Mouse (Mus musculus): ENCODE measurements around the gene Tbc1d7. TPM values are rescaled to one million over a fixed set of nuclear protein-coding genes. Genes with fewer than 3 reads are reported as not detected.
A peak's percentile ranks its signal among the peaks of the same experiment; 100 is the strongest.

Gene Tbc1d7
- total and polyA plus RNA-seq, 3 experiments, result 9.4 to 82.5 (median 11.6) TPM

DNA sequence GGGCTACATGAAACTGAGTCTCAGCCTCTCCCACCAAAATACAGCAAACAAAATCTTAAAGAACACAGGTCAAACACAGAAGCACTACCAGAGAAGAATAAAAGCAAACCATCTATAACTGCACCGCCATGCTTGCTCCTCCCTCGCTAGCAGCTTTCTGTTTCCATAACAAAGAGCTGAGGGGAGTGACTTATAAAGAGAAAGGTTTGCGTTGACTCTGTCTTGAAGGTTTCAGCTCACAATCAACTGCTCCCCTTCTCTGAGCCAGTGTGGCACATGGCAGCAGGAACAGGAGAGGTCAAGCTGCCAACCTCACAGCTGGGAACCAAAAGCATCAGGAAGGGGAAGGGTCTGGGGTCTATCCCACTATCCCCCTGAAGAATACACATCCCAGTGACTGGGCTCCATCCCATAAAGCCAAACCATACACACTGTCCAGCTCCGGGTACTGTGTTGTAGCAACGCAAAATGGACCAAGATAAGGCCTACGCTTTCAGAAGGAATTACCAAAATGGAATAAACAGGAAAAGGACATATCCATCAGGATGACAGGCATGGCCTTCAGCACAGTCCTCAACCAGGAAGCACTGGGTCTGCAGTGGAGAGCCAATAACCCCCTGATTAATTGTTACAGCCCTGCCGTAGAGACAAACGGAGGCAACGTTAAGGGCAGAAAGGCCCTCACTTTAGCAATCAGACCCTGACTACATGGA lies 44.8 kb upstream of the Tbc1d7 start:
- ATAC-seq (ENCODE audit: extremely low read depth, insufficient number of reproducible peaks, low FRiP score, poor library complexity, severe bottlenecking) (no peak), DNase-seq (ENCODE audit: low spot score) (no peak)
- H3K27me3 ChIP-seq (ENCODE audit: insufficient read depth, low read length), result peaks cover 31% of the 10 kb centered on the region
- no peaks in the 10 kb centered on the region for H3K9me3 ChIP-seq (replicated peaks)
- peak overlapping the region; percentile 41; the same call in 1 of the 2 replicates for H3K4me3 ChIP-seq (ENCODE audit: low read depth, low read length)
- TF ChIP-seq CTCF (IDR thresholded peaks at IDR 0.05; ENCODE audit: low read depth, low read length), result no peak
- no peak for TF ChIP-seq POLR2AphosphoS5 (IDR thresholded peaks at IDR 0.05; ENCODE audit: insufficient replicate concordance, low read depth, low read length)
- no peak for TF ChIP-seq GATA2 (IDR thresholded peaks at IDR 0.05; ENCODE audit: borderline replicate concordance, low read depth, low read length)
- TF ChIP-seq TAL1 (conservative IDR thresholded peaks at IDR 0.05; ENCODE audit: low read depth, low read length), result no peak
- no peak for TF ChIP-seq GATA1 (IDR thresholded peaks at IDR 0.05; ENCODE audit: borderline replicate concordance, low read length)
- H3K4me1 ChIP-seq (ENCODE audit: insufficient read depth, low read depth, low read length), result peaks cover 76% of the 10 kb centered on the region
- H3K36me3 ChIP-seq (replicated peaks), result no peaks in the 10 kb centered on the region

GRCm38 (mm10) chr13:43215144-43215993 lies 44.1 kb upstream of the Tbc1d7 start:
- DNase-seq (ENCODE audit: low spot score) (peak; percentile 66), ATAC-seq (ENCODE audit: extremely low read depth, insufficient number of reproducible peaks, low FRiP score, poor library complexity, severe bottlenecking) (peak; percentile 55)
- H3K27me3 ChIP-seq (ENCODE audit: insufficient read depth, low read length), result peaks cover 37% of the 10 kb centered on the region
- no peak for TF ChIP-seq POLR2AphosphoS5 (IDR thresholded peaks at IDR 0.05; ENCODE audit: insufficient replicate concordance, low read depth, low read length)
- TF ChIP-seq GATA1 (IDR thresholded peaks at IDR 0.05; ENCODE audit: borderline replicate concordance, low read length), result no peak
- peak; percentile 37; the same call in 1 of the 2 replicates for TF ChIP-seq TAL1 (conservative IDR thresholded peaks at IDR 0.05; ENCODE audit: low read depth, low read length)
- TF ChIP-seq GATA2 (IDR thresholded peaks at IDR 0.05; ENCODE audit: borderline replicate concordance, low read depth, low read length), result no peak
- no peak for TF ChIP-seq CTCF (IDR thresholded peaks at IDR 0.05; ENCODE audit: low read depth, low read length)
- no peaks in the 10 kb centered on the region for H3K9me3 ChIP-seq (replicated peaks)
- H3K36me3 ChIP-seq (replicated peaks), result no peaks in the 10 kb centered on the region
- H3K4me3 ChIP-seq (ENCODE audit: low read depth, low read length), result peak overlapping the region; percentile 41; the same call in 1 of the 2 replicates
- H3K4me1 ChIP-seq (ENCODE audit: insufficient read depth, low read depth, low read length), result peaks cover 81% of the 10 kb centered on the region

GRCm38 (mm10) chr13:43212338-43212737 lies 41.0 kb upstream of the Tbc1d7 start:
- ATAC-seq (ENCODE audit: extremely low read depth, insufficient number of reproducible peaks, low FRiP score, poor library complexity, severe bottlenecking) (no peak), DNase-seq (ENCODE audit: low spot score) (no peak)
- TF ChIP-seq POLR2AphosphoS5 (IDR thresholded peaks at IDR 0.05; ENCODE audit: insufficient replicate concordance, low read depth, low read length) (no peak), CTCF (IDR thresholded peaks at IDR 0.05; ENCODE audit: low read depth, low read length) (no peak), TAL1 (conservative IDR thresholded peaks at IDR 0.05; ENCODE audit: low read depth, low read length) (no peak), GATA2 (IDR thresholded peaks at IDR 0.05; ENCODE audit: borderline replicate concordance, low read depth, low read length) (no peak), GATA1 (IDR thresholded peaks at IDR 0.05; ENCODE audit: borderline replicate concordance, low read length) (no peak)
- Histone ChIP-seq H3K9me3 (replicated peaks) (no peaks in the 10 kb centered on the region), H3K36me3 (replicated peaks) (no peaks in the 10 kb centered on the region), H3K4me1 (ENCODE audit: insufficient read depth, low read depth, low read length) (peaks cover 94% of the 10 kb centered on the region), H3K4me3 (ENCODE audit: low read depth, low read length) (peak overlapping the region; percentile 45; the same call in 1 of the 2 replicates), H3K27me3 (ENCODE audit: insufficient read depth, low read length) (peaks cover 25% of the 10 kb centered on the region; the same call in 1 of the 2 replicates)

DNA sequence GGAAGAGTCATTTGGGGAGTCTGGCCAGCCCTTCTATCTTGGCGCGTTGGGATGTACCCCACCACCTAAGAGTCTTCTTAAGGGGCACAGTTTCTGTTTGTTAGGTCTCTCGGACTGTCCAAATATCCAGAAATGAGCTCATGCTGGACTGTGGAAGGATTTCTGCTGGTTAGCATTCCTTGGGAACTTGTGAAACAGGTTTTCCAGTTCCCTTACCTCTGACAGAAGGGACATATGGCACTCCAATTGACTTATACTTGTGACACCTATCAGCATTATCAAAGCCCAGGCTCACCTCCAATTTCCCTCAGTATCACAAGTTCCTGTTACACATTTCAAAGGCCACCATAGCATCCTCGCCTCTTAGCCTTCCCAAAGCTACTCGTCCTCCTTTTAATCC lies 39.7 kb upstream of the Tbc1d7 start:
- peaks cover 23% of the 10 kb centered on the region; the same call in 1 of the 2 replicates for H3K27me3 ChIP-seq (ENCODE audit: insufficient read depth, low read length)
- peaks cover 94% of the 10 kb centered on the region for H3K4me1 ChIP-seq (ENCODE audit: insufficient read depth, low read depth, low read length)
- H3K36me3 ChIP-seq (replicated peaks), result no peaks in the 10 kb centered on the region
- TF ChIP-seq TAL1 (conservative IDR thresholded peaks at IDR 0.05; ENCODE audit: low read depth, low read length), result no peak
- TF ChIP-seq CTCF (IDR thresholded peaks at IDR 0.05; ENCODE audit: low read depth, low read length), result no peak
- TF ChIP-seq GATA1 (IDR thresholded peaks at IDR 0.05; ENCODE audit: borderline replicate concordance, low read length), result no peak
- no peak for TF ChIP-seq GATA2 (IDR thresholded peaks at IDR 0.05; ENCODE audit: borderline replicate concordance, low read depth, low read length)
- no peak for TF ChIP-seq POLR2AphosphoS5 (IDR thresholded peaks at IDR 0.05; ENCODE audit: insufficient replicate concordance, low read depth, low read length)
- ATAC-seq (ENCODE audit: extremely low read depth, insufficient number of reproducible peaks, low FRiP score, poor library complexity, severe bottlenecking) (no peak), DNase-seq (ENCODE audit: low spot score) (no peak)
- no peak overlapping the region for H3K4me3 ChIP-seq (ENCODE audit: low read depth, low read length)
- no peaks in the 10 kb centered on the region for H3K9me3 ChIP-seq (replicated peaks)

DNA sequence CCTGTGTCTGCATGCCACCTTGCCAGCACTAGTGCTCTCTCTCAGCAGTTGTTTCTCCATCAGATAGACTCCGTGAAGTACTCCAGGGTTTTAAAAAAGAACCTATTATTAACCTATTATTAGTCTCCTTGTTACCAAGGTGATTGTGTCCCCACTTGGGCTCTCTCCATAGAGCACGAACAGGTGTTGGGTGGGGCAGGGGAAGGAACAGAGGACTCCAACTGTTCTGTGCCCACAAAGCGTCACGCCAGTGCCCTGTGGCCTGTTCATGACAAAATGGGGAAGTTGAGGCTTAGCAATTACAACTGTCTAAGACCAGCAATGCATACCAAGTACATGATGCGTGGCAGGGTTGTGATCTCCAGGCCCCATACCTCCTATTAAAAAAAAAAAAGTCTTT lies 38.3 kb upstream of the Tbc1d7 start:
- no peak for DNase-seq (ENCODE audit: low spot score)
- Histone ChIP-seq H3K4me1 (ENCODE audit: insufficient read depth, low read depth, low read length) (peaks cover 92% of the 10 kb centered on the region), H3K9me3 (replicated peaks) (no peaks in the 10 kb centered on the region), H3K36me3 (replicated peaks) (no peaks in the 10 kb centered on the region), H3K4me3 (ENCODE audit: low read depth, low read length) (peak overlapping the region; percentile 61; the same call in 1 of the 2 replicates), H3K27me3 (ENCODE audit: insufficient read depth, low read length) (peaks cover 30% of the 10 kb centered on the region; the same call in 1 of the 2 replicates)
- ATAC-seq (ENCODE audit: extremely low read depth, insufficient number of reproducible peaks, low FRiP score, poor library complexity, severe bottlenecking), result no peak
- TF ChIP-seq POLR2AphosphoS5 (IDR thresholded peaks at IDR 0.05; ENCODE audit: insufficient replicate concordance, low read depth, low read length), result no peak
- no peak for TF ChIP-seq TAL1 (conservative IDR thresholded peaks at IDR 0.05; ENCODE audit: low read depth, low read length)
- no peak for TF ChIP-seq GATA1 (IDR thresholded peaks at IDR 0.05; ENCODE audit: borderline replicate concordance, low read length)
- TF ChIP-seq GATA2 (IDR thresholded peaks at IDR 0.05; ENCODE audit: borderline replicate concordance, low read depth, low read length), result no peak
- TF ChIP-seq CTCF (IDR thresholded peaks at IDR 0.05; ENCODE audit: low read depth, low read length), result no peak

Data from G1E (cell line).